Mouse (Mus musculus): ENCODE results near the gene Lamc2. TPM values are rescaled to one million over a fixed set of nuclear protein-coding genes. Genes with fewer than 3 reads are reported as not detected.
"Not testable (repeated sequence)": the region's sequence is repeated elsewhere in the genome, so short reads cannot be mapped to it uniquely, and the experiment has no call there.

The Lamc2 gene
- polyA plus RNA-seq, 1 experiment = 24.2 TPM

GRCm38 (mm10) chr1:153095328-153095727, 90.9 kb downstream of the Lamc2 start:
- DNase-seq (ENCODE audit: low spot score) = no peak

GRCm38 (mm10) chr1:153094226-153095076, 91.8 kb downstream of the Lamc2 start:
- no peak for DNase-seq (ENCODE audit: low spot score)

GRCm38 (mm10) chr1:153093581-153093980, 92.7 kb downstream of the Lamc2 start:
- no peak for DNase-seq (ENCODE audit: low spot score)

DNA sequence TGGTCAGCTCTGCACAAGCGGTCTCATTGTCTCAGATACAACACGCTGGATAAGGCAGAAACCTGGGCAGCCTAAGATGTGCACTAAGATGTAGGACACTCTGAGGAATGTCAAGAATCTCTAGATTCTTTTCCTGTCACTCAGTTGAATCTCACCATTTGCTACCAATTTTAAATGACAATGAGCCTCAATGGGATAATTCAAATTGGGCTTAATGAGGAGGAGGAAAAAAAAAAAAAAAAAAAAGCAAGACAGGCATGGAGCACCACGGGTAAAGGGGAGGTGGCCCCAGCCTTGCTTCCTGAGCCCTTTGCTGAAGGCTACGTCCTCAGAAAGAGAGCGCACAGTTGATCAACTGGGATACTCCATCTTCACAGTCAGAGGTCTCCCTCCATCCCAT, 93.1 kb downstream of the Lamc2 start:
- DNase-seq (ENCODE audit: low spot score) = no peak

GRCm38 (mm10) chr1:153092237-153092975, 93.8 kb downstream of the Lamc2 start:
- DNase-seq (ENCODE audit: low spot score) = no peak

DNA sequence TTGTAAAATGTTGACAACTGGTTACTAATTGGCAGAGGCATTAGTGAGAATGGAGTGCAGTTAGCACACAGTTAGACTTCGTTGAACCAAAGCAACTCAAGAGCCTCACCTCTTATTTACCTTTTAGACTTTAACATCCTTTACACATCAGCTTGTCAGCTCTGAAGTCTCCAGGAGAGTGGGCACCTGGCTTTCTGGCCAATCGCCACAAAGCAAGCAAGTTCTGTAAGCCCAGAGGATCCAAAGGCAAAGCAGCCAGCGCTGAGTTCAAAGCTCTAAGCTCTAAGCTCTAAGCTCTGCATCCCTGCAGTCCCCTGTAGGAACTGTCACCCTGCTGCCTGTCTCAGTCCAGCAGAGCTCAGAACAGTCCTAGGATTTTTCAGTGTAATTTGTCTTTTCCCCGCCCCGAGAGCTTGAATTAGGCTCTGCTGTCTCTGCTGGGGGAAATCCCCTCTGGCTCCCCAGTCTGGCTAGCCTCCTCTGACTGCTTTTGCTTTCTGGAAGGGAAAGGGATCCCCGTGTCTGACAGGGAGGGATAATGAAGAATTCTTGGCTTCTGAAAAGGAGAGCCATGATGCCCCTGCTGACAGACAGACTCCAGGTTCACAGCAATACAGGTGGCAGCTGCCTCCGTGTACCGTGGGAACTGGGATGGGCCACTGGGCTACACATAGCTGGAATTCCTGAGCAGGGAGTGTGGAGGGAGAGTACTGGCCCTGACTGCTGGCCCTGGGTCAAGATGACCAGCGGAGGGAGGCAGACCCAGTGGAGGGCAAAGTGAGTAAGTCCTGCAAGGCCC, 94.6 kb downstream of the Lamc2 start:
- no peak for DNase-seq (ENCODE audit: low spot score)

DNA sequence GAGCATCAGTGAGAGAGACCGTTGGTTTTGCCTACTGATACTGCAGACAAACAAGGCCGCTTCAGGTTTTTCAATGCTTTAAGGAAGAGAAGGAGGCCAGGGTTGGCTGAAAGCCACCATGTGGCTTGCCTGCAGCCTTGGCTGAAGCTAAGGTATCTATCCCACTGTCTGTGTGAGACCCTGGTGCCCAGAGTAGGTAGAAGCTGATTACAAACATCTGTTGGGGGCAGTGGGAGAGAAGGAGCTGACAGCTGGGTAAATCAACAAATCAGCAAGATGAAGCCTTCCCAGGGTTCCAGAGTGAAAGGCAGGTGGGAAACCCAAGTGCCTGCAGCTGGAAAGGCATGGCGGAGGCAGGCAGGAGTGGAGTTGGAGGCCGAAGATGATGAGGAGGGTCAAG, 95.4 kb downstream of the Lamc2 start:
- DNase-seq (ENCODE audit: low spot score) = no peak

DNA sequence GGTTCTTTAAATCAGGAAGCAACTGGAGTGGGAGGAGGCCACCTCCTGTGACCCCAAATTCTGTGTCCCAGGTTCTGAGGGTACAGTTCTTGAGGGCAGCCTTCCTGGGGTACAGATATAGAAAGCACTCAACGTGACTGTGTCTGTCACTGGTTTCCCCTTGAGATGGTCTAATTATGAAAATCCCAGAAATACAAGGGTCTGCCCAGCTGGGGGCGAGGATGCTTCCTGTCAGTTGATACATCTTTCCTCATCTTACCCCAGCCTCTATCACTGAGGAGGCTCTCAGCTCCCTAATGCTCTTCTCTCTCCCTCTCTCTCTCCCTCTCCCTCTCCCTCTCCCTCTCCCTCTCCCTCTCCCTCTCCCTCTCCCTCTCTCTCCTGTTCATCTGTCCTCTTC, 96.2 kb downstream of the Lamc2 start:
- no peak for DNase-seq (ENCODE audit: low spot score)

- DNase-seq (ENCODE audit: low spot score) = no peak
Measured at GRCm38 (mm10) chr1:153087771-153088170, 98.5 kb downstream of the Lamc2 start.

DNA sequence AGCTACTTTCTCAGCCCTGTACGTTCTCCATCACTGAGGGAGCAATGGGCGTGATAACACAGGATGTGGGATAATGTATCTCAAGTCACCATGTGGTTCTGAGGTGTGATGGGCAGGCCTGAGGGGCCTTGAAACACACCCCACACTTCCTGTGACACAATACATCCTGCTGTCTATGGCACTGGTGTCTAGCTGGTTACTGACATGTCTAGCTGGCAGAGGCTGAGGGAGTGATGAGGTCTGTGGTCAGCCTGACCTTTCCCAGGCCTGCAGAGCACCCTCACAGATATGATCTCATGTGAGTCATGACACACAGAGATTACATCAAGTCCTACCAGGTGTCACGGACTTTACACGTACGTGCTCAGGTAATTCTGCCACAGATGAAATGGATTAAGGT, 101.0 kb downstream of the Lamc2 start:
- no peak for DNase-seq (ENCODE audit: low spot score)

DNA sequence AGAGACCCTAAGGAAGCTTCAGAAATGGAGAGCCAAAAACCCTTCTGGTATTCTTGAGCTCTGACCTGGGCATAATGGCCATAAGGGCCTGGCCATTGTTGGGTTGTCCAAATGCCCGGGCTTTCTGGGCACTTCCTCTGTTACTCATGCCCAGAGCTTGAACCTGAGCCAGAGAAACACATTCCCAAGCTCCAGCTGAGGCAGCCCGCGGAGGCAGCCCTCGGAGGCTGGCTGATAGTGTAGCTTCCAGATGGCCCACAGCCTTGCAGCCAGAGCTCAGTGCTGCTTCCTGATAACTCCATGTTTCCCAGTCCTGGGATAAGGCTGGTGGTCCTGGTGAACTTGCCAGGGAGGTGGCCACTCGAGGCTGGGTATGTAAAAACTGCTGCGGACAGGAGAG, 102.1 kb downstream of the Lamc2 start:
- DNase-seq (ENCODE audit: low spot score) = no peak

- not testable (repeated sequence) for DNase-seq (ENCODE audit: low spot score)
Measured at GRCm38 (mm10) chr1:153083233-153083632, 103.0 kb downstream of the Lamc2 start.

GRCm38 (mm10) chr1:153075955-153076354, 110.3 kb downstream of the Lamc2 start:
- no peak for DNase-seq (ENCODE audit: low spot score)

GRCm38 (mm10) chr1:153075087-153075736, 111.0 kb downstream of the Lamc2 start:
- no peak for DNase-seq (ENCODE audit: low spot score)

- DNase-seq (ENCODE audit: low spot score) = no peak
Measured at GRCm38 (mm10) chr1:153073441-153073840, 112.8 kb downstream of the Lamc2 start.

Other genes starting within 250 kb of the Lamc2 start
- 2.2 and 2.5 TPM in 2 replicates for gene Nmnat2, start 231.5 kb downstream of the Lamc2 start, polyA plus RNA-seq (2012; rRNA removed)
- gene Lamc1, start 146.3 kb upstream of the Lamc2 start, polyA plus RNA-seq (2012; rRNA removed) = 191 and 224 TPM in 2 replicates
- gene Shcbp1l, start 238.7 kb upstream of the Lamc2 start, polyA plus RNA-seq (2012; rRNA removed) = 0.34 and 0.37 TPM in 2 replicates

All from urinary bladder, adult 2 months (tissue).